Mouse (Mus musculus): ENCODE results near the gene Cgref1.

- TF ChIP-seq CTCF (IDR thresholded peaks at IDR 0.05; ENCODE audit: insufficient read depth, low read length) = no peak
- no peak for TF ChIP-seq POLR2A (IDR thresholded peaks at IDR 0.05; ENCODE audit: borderline replicate concordance, extremely low read depth, low read depth, low read length)
Observed at GRCm38 (mm10) chr5:30968416-30968815, 23.0 kb upstream of the Cgref1 start, which contains the start of gene Tcf23.

Data from lung, adult 2 months (tissue).